Mouse (Mus musculus) telencephalon, adult 2 months (tissue): Measurements from ENCODE around the gene Ifit1bl1.

ENCODE experiments used
- DNase-seq: peaks from one replicate; pipeline ENCODE4 v3.0.0-alpha.2; 2011; ENCODE audit warnings: low read depth, low spot score

The Ifit1bl1 gene

DNA sequence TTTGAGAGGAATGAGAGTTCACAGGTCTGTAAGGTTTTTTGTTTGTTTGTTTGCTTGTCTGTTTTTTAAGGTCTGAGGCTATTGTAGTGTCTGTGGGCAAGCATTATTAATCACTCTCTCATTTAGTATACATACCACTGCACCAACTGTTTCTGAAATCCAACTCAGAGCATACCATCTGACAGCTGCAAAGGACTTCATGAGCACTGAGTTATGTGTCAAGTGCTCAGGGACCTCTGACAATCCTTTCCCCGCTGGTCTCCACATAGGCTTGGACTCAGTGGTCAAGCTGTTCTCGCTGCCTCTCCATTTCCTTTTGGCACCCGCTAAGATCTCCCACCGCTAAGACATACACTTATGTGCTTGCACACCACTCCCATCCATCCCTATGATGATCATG, 55.5 kb downstream of the Ifit1bl1 start:
- no peak for DNase-seq
